Mouse (Mus musculus): ENCODE results near the gene Rplp2.

The Rplp2 gene

DNA sequence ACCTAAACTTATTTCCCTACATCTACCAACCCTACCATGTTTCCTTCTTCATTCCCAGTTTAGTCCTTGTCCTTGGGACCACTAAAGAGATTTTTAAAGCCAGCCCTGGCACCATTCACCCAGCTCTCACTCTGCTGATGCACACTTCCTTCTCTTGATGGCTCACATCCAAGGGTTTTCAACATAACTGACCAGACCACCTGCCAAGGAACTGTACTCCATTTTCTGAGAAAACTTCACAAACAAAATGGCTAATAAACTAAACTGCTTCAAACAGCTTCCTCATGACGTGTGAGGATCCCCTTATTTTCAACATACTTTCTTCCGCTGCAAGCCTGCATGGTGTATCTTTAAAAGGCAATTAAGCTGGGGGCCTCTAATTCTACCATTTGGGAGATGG, 6.5 kb downstream of the Rplp2 start:
- no peak for DNase-seq

GRCm38 (mm10) chr7:141454967-141455551, 7.9 kb downstream of the Rplp2 start, which contains the start of gene Pnpla2:
Pnpla2 (plus strand) TSS chr7:141455198.
- DNase-seq = peak; percentile 94

DNA sequence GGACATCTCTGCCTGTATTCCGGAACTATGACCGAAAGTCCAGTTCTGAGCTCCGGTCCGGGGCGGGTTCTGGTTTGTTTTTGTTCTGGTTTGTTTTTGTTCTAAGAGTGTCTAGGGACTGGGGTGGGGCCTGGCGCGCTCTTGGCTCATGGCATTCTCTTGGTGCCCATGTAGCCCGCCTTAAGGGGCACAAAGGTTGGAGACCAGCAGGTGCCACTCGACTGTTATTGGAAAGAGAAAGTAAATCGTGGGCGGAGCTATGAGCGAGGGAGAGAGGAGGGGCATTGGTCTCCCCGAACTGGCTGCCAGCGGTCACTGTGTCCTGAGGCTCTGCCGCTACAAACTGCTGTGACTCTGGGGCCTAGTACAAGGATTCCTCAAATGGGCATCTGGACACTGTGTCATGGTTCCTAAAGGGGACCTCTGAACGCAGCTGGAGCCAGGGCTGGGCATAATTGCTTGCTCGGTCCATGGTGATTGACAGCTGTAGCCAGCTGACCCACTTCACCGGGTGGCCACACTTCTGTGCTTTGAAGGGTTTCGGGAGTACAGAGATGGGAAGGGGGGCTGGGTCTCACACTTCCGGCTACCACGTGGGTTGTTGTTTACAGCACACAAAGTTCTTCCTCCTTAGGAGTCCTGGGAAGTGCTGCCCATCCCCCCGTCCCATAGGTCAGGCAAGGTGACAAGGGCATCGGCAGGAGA, 8.6 kb downstream of the Rplp2 start:
- DNase-seq = no peak

DNA sequence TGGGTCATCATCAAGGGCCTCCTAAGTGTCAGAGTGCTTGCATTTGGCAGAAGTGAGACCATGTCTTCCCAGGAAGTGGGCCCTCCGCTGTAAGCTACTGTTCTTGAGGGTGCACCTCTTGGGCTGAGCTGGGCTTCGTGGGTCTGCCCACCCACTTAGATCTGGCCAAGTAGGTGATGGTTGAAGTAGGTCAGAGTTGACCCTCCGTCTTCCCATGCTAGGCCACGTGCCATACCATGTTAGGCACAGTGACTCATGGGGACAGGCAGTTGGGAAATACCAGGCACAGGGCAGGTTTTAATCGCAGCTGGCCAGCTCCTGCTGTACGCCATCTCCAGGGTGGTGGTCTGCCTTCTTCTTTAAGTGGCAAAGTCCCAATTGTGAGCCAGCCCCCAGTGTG, 9.6 kb downstream of the Rplp2 start:
- DNase-seq = no peak

GRCm38 (mm10) chr7:141457236-141457635, 10.1 kb downstream of the Rplp2 start:
- no peak for DNase-seq

GRCm38 (mm10) chr7:141457986-141458660, 11.0 kb downstream of the Rplp2 start:
- DNase-seq = no peak

- no peak for DNase-seq
Observed at GRCm38 (mm10) chr7:141458661-141459060, 11.5 kb downstream of the Rplp2 start.

DNA sequence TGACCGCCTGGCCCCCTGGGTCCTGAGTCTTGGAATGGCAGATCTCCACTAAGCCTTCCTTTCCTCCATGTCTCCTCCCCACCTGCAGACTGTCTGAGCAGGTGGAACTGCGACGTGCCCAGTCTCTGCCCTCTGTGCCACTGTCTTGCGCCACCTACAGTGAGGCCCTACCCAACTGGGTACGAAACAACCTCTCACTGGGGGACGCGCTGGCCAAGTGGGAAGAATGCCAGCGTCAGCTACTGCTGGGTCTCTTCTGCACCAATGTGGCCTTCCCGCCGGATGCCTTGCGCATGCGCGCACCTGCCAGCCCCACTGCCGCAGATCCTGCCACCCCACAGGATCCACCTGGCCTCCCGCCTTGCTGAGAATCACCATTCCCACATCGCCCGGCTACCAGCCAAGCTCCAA, 12.1 kb downstream of the Rplp2 start:
- DNase-seq = no peak

DNA sequence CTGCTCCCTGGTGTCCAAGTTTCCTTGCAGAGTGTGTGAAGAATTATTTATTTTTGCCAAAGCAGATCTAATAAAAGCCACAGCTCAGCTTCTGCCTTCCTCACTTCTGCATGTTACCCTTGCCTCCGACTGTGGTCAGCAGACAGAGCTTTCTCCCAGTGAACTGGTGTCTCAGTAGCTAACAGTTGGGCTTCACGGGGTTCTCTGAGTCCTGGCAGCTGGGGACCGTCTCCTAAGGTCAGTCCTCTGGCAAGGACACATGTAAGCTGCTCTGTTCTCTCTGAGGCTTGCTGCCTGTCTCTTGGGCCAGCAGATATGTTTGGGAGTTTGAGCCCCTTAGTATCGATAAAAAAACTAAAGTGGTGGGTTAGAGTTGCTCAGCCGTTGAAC, 12.8 kb downstream of the Rplp2 start:
- no peak for DNase-seq

DNA sequence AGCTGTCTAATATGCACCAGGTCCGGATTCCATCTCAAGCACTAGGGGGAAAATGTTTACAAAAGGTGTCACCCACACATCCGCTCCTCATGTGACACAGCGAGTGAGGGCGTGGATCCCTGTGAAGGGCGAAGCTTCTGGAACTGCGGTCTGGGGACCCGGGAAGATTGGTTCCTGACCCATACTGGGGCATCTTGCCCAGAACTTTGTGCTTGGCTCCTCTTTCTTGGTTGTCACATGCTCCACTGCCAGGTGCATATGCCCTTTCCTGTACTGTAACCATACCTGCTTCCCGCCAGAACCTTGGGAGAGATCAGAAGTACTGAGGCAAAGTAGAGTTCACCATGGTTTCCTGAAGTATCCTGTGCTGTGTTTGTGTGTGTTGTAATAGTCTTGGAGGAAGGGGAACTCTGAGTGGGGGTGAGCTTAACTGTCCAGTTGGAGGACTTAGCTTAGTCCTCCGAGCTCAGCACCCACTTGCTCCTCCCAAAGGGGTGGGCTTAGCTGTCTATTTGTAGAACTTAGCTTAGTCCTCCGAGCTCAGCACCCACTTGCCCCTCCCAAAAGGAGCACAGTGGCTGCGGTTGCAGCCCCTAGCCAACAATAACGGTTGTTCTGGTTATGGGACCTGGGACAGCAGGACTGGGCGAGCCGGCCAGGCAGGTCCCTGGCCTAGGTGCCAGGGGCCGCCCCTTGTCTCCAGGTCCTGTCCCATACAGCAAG, 13.4 kb downstream of the Rplp2 start, which contains the start of gene Cracr2b:
Gene Cracr2b (plus strand): TSS at position 704 of the 723 bp plus-strand sequence.
- no peak for DNase-seq

GRCm38 (mm10) chr7:141461521-141462332, 14.6 kb downstream of the Rplp2 start:
- no peak for DNase-seq

DNA sequence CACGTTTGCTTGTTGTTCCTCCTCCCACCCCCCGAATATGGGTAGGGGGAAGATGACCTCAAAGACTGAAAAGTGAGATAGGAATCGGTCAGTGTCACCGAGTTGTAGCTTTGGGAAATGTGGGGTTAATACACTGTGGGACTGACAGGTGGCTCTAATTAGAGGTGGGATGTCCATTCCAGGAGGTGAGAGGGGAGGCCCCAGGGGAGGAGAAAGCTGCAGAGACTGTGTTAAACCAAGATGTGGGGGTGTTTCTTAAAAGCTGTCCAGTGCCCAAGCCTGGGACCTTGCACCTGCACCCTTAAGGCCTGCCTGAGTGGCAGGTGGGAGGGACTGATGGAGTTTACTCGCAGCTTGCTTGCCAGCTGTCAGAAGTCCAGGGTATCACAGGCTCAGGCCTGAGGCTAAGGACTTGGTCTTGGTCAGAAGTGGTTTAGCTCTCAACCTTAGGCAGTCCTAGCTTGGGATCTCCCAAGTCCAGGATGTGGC, 15.2 kb downstream of the Rplp2 start:
- DNase-seq = no peak

GRCm38 (mm10) chr7:141463824-141464602, 16.8 kb downstream of the Rplp2 start:
- DNase-seq = no peak

GRCm38 (mm10) chr7:141464603-141465201, 17.5 kb downstream of the Rplp2 start:
- no peak for DNase-seq

DNA sequence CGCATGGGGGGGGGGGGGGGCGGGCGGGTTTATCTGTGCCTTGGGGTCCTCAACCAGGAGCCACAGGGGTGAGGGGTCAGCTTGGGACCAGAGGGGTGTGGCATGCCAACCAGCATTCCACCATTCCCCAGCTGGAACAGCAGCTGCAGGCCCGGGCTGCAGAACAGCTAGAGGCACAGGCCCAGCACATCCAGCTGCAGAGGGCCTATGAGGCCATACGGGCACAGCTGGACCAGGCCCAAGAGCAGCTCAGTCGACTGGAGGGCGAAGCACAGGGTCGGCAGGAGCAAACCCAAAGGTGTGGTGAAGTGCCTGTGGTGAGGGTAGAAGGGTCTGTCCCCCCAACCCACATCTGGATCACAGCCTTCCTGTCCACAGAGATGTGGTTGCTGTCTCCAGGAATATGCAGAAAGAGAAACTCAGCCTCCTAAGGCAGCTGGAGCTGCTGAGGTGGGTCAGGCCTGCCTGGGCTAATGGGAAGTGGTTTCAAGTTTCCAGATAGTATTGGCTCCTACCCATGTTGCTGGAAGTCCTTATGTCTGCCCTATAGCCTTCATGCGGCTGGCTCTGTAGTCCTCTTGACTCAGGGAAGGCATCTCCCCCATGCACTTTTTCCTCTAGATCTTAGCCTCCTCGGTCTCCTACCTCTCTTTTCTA, 18.3 kb downstream of the Rplp2 start:
- DNase-seq = no peak

DNA sequence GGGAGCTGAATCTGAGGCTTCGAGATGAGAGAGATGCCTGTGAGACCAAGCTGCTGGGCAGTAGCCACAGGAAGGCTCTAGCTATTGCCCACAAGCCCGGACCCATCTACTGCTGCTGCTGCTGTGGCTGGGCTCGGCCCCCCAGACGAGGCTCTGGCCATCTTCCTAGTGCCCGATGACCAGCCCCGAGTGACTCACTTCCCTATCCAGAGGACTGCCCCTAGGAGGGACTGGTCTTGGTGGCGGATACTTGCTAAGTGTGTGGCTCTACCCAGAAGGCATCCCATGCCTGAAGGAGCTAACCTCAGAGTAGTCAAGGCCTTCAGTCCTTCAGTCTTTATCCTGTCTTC, 18.9 kb downstream of the Rplp2 start:
- DNase-seq = no peak

DNA sequence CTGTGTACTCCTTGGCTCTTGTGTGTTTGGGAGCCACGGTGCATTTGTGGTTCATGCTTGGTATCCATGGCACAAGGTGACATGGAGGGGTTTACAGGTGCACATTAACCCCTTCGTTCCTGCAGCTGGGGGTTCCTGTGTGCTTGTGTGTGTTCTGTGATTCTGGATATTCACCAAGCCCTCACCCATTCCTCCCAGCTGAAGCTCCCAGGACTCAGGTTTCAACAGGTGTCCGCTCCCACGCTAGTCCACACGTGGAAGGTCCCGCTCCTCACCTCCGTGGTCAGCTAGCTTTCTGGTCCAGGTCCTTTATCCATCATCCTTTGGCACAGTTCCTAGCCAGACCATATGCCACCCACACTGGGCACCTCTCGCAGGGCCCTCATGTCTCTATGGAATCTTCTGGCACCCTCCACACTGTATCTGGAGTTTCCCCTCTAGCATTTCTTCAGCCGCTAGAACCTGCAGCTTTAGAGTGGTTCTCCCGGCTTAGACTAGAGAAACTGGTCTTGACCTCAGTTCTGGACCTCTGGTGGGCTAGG, 19.5 kb downstream of the Rplp2 start:
- no peak for DNase-seq

- DNase-seq = peak; percentile 60
Observed at GRCm38 (mm10) chr7:141467230-141468030, 20.3 kb downstream of the Rplp2 start, which contains the start of gene Cd151. Cd151 (plus strand) TSS chr7:141467392.

DNA sequence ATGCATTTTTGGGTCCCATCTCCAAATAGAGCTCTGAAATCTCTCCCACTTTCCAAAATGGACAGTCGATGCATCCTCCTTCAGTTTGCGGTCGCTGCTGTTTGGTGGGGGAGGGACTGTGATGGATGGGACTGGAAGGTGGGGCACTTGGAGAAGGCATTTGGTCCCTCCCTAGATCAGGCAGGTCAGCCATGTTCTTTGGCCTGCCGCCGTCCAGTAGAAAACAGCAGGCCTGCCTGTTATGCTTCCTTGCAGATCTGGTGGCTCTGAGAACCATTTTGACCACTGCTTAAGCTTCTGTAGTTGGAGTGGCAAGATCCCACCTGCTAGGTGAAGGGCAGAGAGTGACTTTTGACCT, 21.0 kb downstream of the Rplp2 start:
- DNase-seq = no peak

Measured in right cerebral cortex, postnatal 14 days (tissue).